Mouse (Mus musculus): ENCODE results near the gene Slc38a10. TPM values are rescaled to one million over a fixed set of nuclear protein-coding genes. Genes with fewer than 3 reads are reported as not detected.
A peak's percentile ranks its signal among the peaks of the same experiment; 100 is the strongest.

The Slc38a10 gene
- total and polyA plus RNA-seq, 3 experiments: 78.2 to 80.7 TPM; not detected in 1

GRCm38 (mm10) chr11:120129281-120129680, 21.9 kb downstream of the Slc38a10 start:
- H3K27me3 ChIP-seq (ENCODE audit: control insufficient read depth in 1 of 2, insufficient read depth in 2 of 2, low read length in 2 of 2): no peaks in the 10 kb centered on the region
- DNase-seq (ENCODE audit: low read depth, low spot score): no peak
- H3K4me1 ChIP-seq (ENCODE audit: control insufficient read depth in 1 of 2, insufficient read depth in 2 of 2, low read length in 2 of 2): no peaks in the 10 kb centered on the region
- no peak overlapping the region for H3K27ac ChIP-seq (ENCODE audit: control insufficient read depth, low read depth, low read length)
- peaks cover 0 to 22% of the 10 kb centered on the region in 2 experiments; a peak in 2 of 4 replicates for H3K36me3 ChIP-seq (ENCODE audit: control insufficient read depth in 1 of 2, insufficient read depth in 2 of 2, low read length in 2 of 2)
- H3K9me3 ChIP-seq (replicated peaks; ENCODE audit: insufficient read depth, low read length): no peaks in the 10 kb centered on the region
- TF ChIP-seq TCF12 (IDR thresholded peaks at IDR 0.05; ENCODE audit: low read depth, low read length) (no peak), RAD21 (IDR thresholded peaks at IDR 0.05; ENCODE audit: low read depth, low read length) (no peak), USF1 (IDR thresholded peaks at IDR 0.05; ENCODE audit: low read depth, low read length) (no peak), POLR2AphosphoS5 (IDR thresholded peaks at IDR 0.05; ENCODE audit: borderline replicate concordance, low read depth, low read length) (no peak), CTCF (IDR thresholded peaks at IDR 0.05 in 2 of 3, conservative IDR thresholded peaks at IDR 0.05 in 1 of 3; ENCODE audit: control insufficient read depth in 1 of 3, insufficient read depth in 1 of 3, low read depth in 2 of 3, low read length in 3 of 3, poor library complexity in 1 of 3, severe bottlenecking in 1 of 3) (no peak), BHLHE40 (IDR thresholded peaks at IDR 0.05; ENCODE audit: borderline replicate concordance, low read depth, low read length) (no peak), TBP (IDR thresholded peaks at IDR 0.05; ENCODE audit: low read depth, low read length) (no peak), MAFK (IDR thresholded peaks at IDR 0.05; ENCODE audit: borderline replicate concordance, low read depth, low read length) (no peak), GABPA (IDR thresholded peaks at IDR 0.05; ENCODE audit: low read depth, low read length) (no peak), CHD2 (IDR thresholded peaks at IDR 0.05; ENCODE audit: low read length) (no peak), MYB (IDR thresholded peaks at IDR 0.05; ENCODE audit: low read depth, low read length) (no peak), CHD1 (IDR thresholded peaks at IDR 0.05; ENCODE audit: low read depth, low read length) (no peak), RCOR1 (IDR thresholded peaks at IDR 0.05; ENCODE audit: low read depth, low read length) (no peak), UBTF (IDR thresholded peaks at IDR 0.05; ENCODE audit: borderline replicate concordance, insufficient read depth, low read depth, low read length) (no peak), NRF1 (IDR thresholded peaks at IDR 0.05; ENCODE audit: insufficient read depth, low read depth, low read length, poor library complexity, severe bottlenecking) (no peak), ELF1 (IDR thresholded peaks at IDR 0.05; ENCODE audit: low read depth, low read length) (no peak), TAL1 (IDR thresholded peaks at IDR 0.05; ENCODE audit: low read length) (no peak), E2F4 (IDR thresholded peaks at IDR 0.05; ENCODE audit: borderline replicate concordance, low read depth, low read length) (no peak), ZMIZ1 (IDR thresholded peaks at IDR 0.05; ENCODE audit: low read depth, low read length) (no peak)
- no peak overlapping the region for H3K4me3 ChIP-seq (ENCODE audit: control insufficient read depth in 1 of 2, insufficient read depth in 1 of 2, low read depth in 2 of 2, low read length in 2 of 2)
- no peaks in the 10 kb centered on the region for H3K79me2 ChIP-seq (ENCODE audit: control insufficient read depth, insufficient read depth, low read length, poor library complexity)
- no peak overlapping the region for H3K9ac ChIP-seq (ENCODE audit: control insufficient read depth, low read depth, low read length, poor library complexity, severe bottlenecking)

- no peaks in the 10 kb centered on the region for H3K4me1 ChIP-seq (ENCODE audit: control insufficient read depth in 1 of 2, insufficient read depth in 2 of 2, low read length in 2 of 2)
- TF ChIP-seq CTCF (IDR thresholded peaks at IDR 0.05 in 2 of 3, conservative IDR thresholded peaks at IDR 0.05 in 1 of 3; ENCODE audit: control insufficient read depth in 1 of 3, insufficient read depth in 1 of 3, low read depth in 2 of 3, low read length in 3 of 3, poor library complexity in 1 of 3, severe bottlenecking in 1 of 3) (peak in 1 of 3 experiments; percentile 10; a peak in 2 of 6 replicates), POLR2AphosphoS2 (IDR thresholded peaks at IDR 0.05; ENCODE audit: low read length) (no peak), UBTF (IDR thresholded peaks at IDR 0.05; ENCODE audit: borderline replicate concordance, insufficient read depth, low read depth, low read length) (no peak), E2F4 (IDR thresholded peaks at IDR 0.05; ENCODE audit: borderline replicate concordance, low read depth, low read length) (no peak), CHD2 (IDR thresholded peaks at IDR 0.05; ENCODE audit: low read length) (no peak)
- no peaks in the 10 kb centered on the region for H3K79me2 ChIP-seq (ENCODE audit: control insufficient read depth, insufficient read depth, low read length, poor library complexity)
- H3K9ac ChIP-seq (ENCODE audit: control insufficient read depth, low read depth, low read length, poor library complexity, severe bottlenecking): no peak overlapping the region
- peak; percentile 33 for DNase-seq (ENCODE audit: low read depth, low spot score)
- H3K9me3 ChIP-seq (replicated peaks; ENCODE audit: insufficient read depth, low read length): no peaks in the 10 kb centered on the region
- H3K4me3 ChIP-seq (ENCODE audit: control insufficient read depth in 1 of 2, insufficient read depth in 1 of 2, low read depth in 2 of 2, low read length in 2 of 2): no peak overlapping the region
- H3K36me3 ChIP-seq (ENCODE audit: control insufficient read depth in 1 of 2, insufficient read depth in 2 of 2, low read length in 2 of 2): peaks cover 0 to 16% of the 10 kb centered on the region in 2 experiments; a peak in 2 of 4 replicates
- no peak overlapping the region for H3K27ac ChIP-seq (ENCODE audit: control insufficient read depth, low read depth, low read length)
- H3K27me3 ChIP-seq (ENCODE audit: control insufficient read depth in 1 of 2, insufficient read depth in 2 of 2, low read length in 2 of 2): no peaks in the 10 kb centered on the region
Measured at GRCm38 (mm10) chr11:120126845-120127244, 24.3 kb downstream of the Slc38a10 start.

All from MEL (cell line).